Mouse (Mus musculus) MEL (cell line): ENCODE data around the gene Zfp335. TPM values are rescaled to one million over a fixed set of nuclear protein-coding genes. Genes with fewer than 3 reads are reported as not detected.

Experiments
- DNase-seq: peaks from one replicate; pipeline ENCODE4 v3.0.0; 2011; ENCODE audit warnings: low read depth, low spot score
- H3K27ac ChIP-seq: 2 replicates; pipeline ENCODE4 v1.5.1; 2012; ENCODE audit warnings: low read depth, mild to moderate bottlenecking, control low read depth, low read length, moderate library complexity; ENCODE audit not compliant: control insufficient read depth
- H3K27me3 ChIP-seq, 2 experiments: fragments of 150-350 bp in 1 of 2; sonication (generic) in 1 of 2; 2 replicates each; pipeline ENCODE4 v1.6.1; 2012; ENCODE audit warnings: low read length in 2 of 2, mild to moderate bottlenecking in 2 of 2, improper control_type of control experiment in 1 of 2, moderate library complexity in 1 of 2; ENCODE audit not compliant: insufficient read depth in 2 of 2, control insufficient read depth in 1 of 2
- H3K36me3 ChIP-seq, 2 experiments: 2 replicates each; pipeline ENCODE4 v1.6.1; 2012 to 2014; ENCODE audit warnings: low read length in 2 of 2, improper control_type of control experiment in 1 of 2, inconsistent platforms in 1 of 2, mild to moderate bottlenecking in 1 of 2; ENCODE audit not compliant: insufficient read depth in 2 of 2, control insufficient read depth in 1 of 2
- H3K4me1 ChIP-seq, 2 experiments: fragments of 150-350 bp in 1 of 2; sonication (generic) in 1 of 2; 2 replicates each; pipeline ENCODE4 v1.6.1; 2012; ENCODE audit warnings: low read length in 2 of 2, improper control_type of control experiment in 1 of 2, mild to moderate bottlenecking in 1 of 2; ENCODE audit not compliant: insufficient read depth in 2 of 2, control insufficient read depth in 1 of 2
- H3K4me3 ChIP-seq, 2 experiments: fragments of 150-350 bp in 1 of 2; sonication (generic) in 1 of 2; 2 replicates each; pipeline ENCODE4 v1.5.1; 2012; ENCODE audit warnings: low read depth in 2 of 2, low read length in 2 of 2, mild to moderate bottlenecking in 2 of 2, moderate library complexity in 2 of 2, control low read depth in 1 of 2, improper control_type of control experiment in 1 of 2; ENCODE audit not compliant: control insufficient read depth in 1 of 2, insufficient read depth in 1 of 2
- H3K79me2 ChIP-seq: 2 replicates; pipeline ENCODE4 v1.6.1; 2012; ENCODE audit warnings: mild to moderate bottlenecking, low read length, moderate library complexity; ENCODE audit not compliant: control insufficient read depth, poor library complexity, insufficient read depth
- H3K9ac ChIP-seq: 2 replicates; pipeline ENCODE4 v1.6.1; 2012; ENCODE audit warnings: low read depth, mild to moderate bottlenecking, control low read depth, low read length, moderate library complexity; ENCODE audit not compliant: control insufficient read depth, poor library complexity, severe bottlenecking
- H3K9me3 ChIP-seq: fragments of 150-350 bp; sonication (generic); replicated peaks from 2 replicates; pipeline ENCODE4 v1.6.1; 2012; ENCODE audit warnings: mild to moderate bottlenecking, low read length, improper control_type of control experiment, moderate library complexity; ENCODE audit not compliant: insufficient read depth
- CHD1 ChIP-seq: IDR thresholded peaks from 2 replicates; pipeline ENCODE4 v1.6.1; 2012; ENCODE audit warnings: low read depth, mild to moderate bottlenecking, inconsistent platforms, low read length, improper control_type of control experiment
- CHD2 ChIP-seq: IDR thresholded peaks from 2 replicates; pipeline ENCODE4 v1.6.1; 2011; ENCODE audit warnings: low read length, improper control_type of control experiment
- E2F4 ChIP-seq: IDR thresholded peaks from 2 replicates; pipeline ENCODE4 v1.6.1; 2011; ENCODE audit warnings: low read depth, low read length, improper control_type of control experiment, borderline replicate concordance
- ELF1 ChIP-seq: IDR thresholded peaks from 2 replicates; pipeline ENCODE4 v1.6.1; 2014; ENCODE audit warnings: low read depth, mild to moderate bottlenecking, inconsistent platforms, low read length, improper control_type of control experiment, moderate library complexity
- EP300 ChIP-seq, 2 experiments: IDR thresholded peaks; 2 replicates each; pipeline ENCODE4 v1.6.1; 2011; ENCODE audit warnings: improper control_type of control experiment in 2 of 2, low read length in 2 of 2, low read depth in 1 of 2, mild to moderate bottlenecking in 1 of 2
- ETS1 ChIP-seq: IDR thresholded peaks from 2 replicates; pipeline ENCODE4 v1.6.1; 2012; ENCODE audit warnings: low read depth, mild to moderate bottlenecking, inconsistent platforms, low read length, improper control_type of control experiment, moderate library complexity
- GATA1 ChIP-seq: IDR thresholded peaks from 2 replicates; pipeline ENCODE4 v1.6.1; 2011; ENCODE audit warnings: low read depth, low read length, improper control_type of control experiment
- JUND ChIP-seq: IDR thresholded peaks from 2 replicates; pipeline ENCODE4 v1.6.1; 2011; ENCODE audit warnings: low read depth, mild to moderate bottlenecking, improper control_type of control experiment, low read length
- KAT2A ChIP-seq: conservative IDR thresholded peaks from 2 replicates; pipeline ENCODE4 v1.6.1; 2012; ENCODE audit warnings: low read depth, low read length, improper control_type of control experiment, inconsistent platforms
- MAFK ChIP-seq: IDR thresholded peaks from 2 replicates; pipeline ENCODE4 v1.6.1; 2011; ENCODE audit warnings: low read depth, mild to moderate bottlenecking, low read length, improper control_type of control experiment, borderline replicate concordance
- MAX ChIP-seq: IDR thresholded peaks from 2 replicates; pipeline ENCODE4 v1.6.1; 2011; ENCODE audit warnings: low read length, improper control_type of control experiment
- MAZ ChIP-seq: IDR thresholded peaks from 2 replicates; pipeline ENCODE4 v1.6.1; 2012; ENCODE audit warnings: low read depth, mild to moderate bottlenecking, inconsistent platforms, low read length, improper control_type of control experiment
- MEF2A ChIP-seq: IDR thresholded peaks from 2 replicates; pipeline ENCODE4 v1.6.1; 2014; ENCODE audit warnings: low read depth, mild to moderate bottlenecking, inconsistent platforms, low read length, improper control_type of control experiment; ENCODE audit not compliant: poor library complexity, insufficient replicate concordance, severe bottlenecking; ENCODE audit errors: extremely low read depth
- MXI1 ChIP-seq: IDR thresholded peaks from 2 replicates; pipeline ENCODE4 v1.6.1; 2011; ENCODE audit warnings: mild to moderate bottlenecking, low read depth, low read length, improper control_type of control experiment
- MYB ChIP-seq: IDR thresholded peaks from 2 replicates; pipeline ENCODE4 v1.6.1; 2011; ENCODE audit warnings: mild to moderate bottlenecking, low read depth, low read length, improper control_type of control experiment
- NELFE ChIP-seq: IDR thresholded peaks from 2 replicates; pipeline ENCODE4 v1.6.1; 2011; ENCODE audit warnings: low read depth, low read length, improper control_type of control experiment
- NRF1 ChIP-seq: IDR thresholded peaks from 2 replicates; pipeline ENCODE4 v1.6.1; 2014; ENCODE audit warnings: low read depth, mild to moderate bottlenecking, inconsistent platforms, low read length, improper control_type of control experiment, moderate library complexity; ENCODE audit not compliant: poor library complexity, insufficient read depth, severe bottlenecking
- POLR2A ChIP-seq, 2 experiments: IDR thresholded peaks; 2 replicates each; pipeline ENCODE4 v1.6.1; 2011 to 2012; ENCODE audit warnings: low read length in 2 of 2, mild to moderate bottlenecking in 2 of 2, control low read depth in 1 of 2, improper control_type of control experiment in 1 of 2, low read depth in 1 of 2, moderate library complexity in 1 of 2; ENCODE audit not compliant: control insufficient read depth in 1 of 2, insufficient read depth in 1 of 2, poor library complexity in 1 of 2
- POLR2AphosphoS2 ChIP-seq: IDR thresholded peaks from 2 replicates; pipeline ENCODE4 v1.6.1; 2011; ENCODE audit warnings: low read length, improper control_type of control experiment
- RAD21 ChIP-seq: IDR thresholded peaks from 2 replicates; pipeline ENCODE4 v1.6.1; 2011; ENCODE audit warnings: mild to moderate bottlenecking, low read depth, low read length, improper control_type of control experiment
- RCOR1 ChIP-seq: IDR thresholded peaks from 2 replicates; pipeline ENCODE4 v1.6.1; 2012; ENCODE audit warnings: low read depth, mild to moderate bottlenecking, inconsistent platforms, low read length, improper control_type of control experiment
- SMC3 ChIP-seq: IDR thresholded peaks from 2 replicates; pipeline ENCODE4 v1.6.1; 2011; ENCODE audit warnings: low read depth, low read length, improper control_type of control experiment
- TAL1 ChIP-seq: IDR thresholded peaks from 2 replicates; pipeline ENCODE4 v1.6.1; 2012; ENCODE audit warnings: mild to moderate bottlenecking, inconsistent platforms, low read length, moderate library complexity, mixed read lengths
- TBP ChIP-seq: IDR thresholded peaks from 2 replicates; pipeline ENCODE4 v1.8.0; 2011; ENCODE audit warnings: low read depth, low read length, improper control_type of control experiment
- TCF12 ChIP-seq: IDR thresholded peaks from 2 replicates; pipeline ENCODE4 v1.6.1; 2014; ENCODE audit warnings: low read depth, mild to moderate bottlenecking, inconsistent platforms, low read length, improper control_type of control experiment, moderate library complexity
- UBTF ChIP-seq: IDR thresholded peaks from 2 replicates; pipeline ENCODE4 v1.6.1; 2012; ENCODE audit warnings: low read depth, mild to moderate bottlenecking, inconsistent platforms, low read length, improper control_type of control experiment, moderate library complexity, borderline replicate concordance; ENCODE audit not compliant: insufficient read depth
- ZC3H11A ChIP-seq: IDR thresholded peaks from 2 replicates; pipeline ENCODE4 v1.6.1; 2012; ENCODE audit warnings: low read depth, mild to moderate bottlenecking, inconsistent platforms, low read length, improper control_type of control experiment
- ZKSCAN1 ChIP-seq: IDR thresholded peaks from 2 replicates; pipeline ENCODE4 v1.6.1; 2012; ENCODE audit warnings: low read depth, mild to moderate bottlenecking, inconsistent platforms, low read length, improper control_type of control experiment, moderate library complexity
- ZNF384 ChIP-seq: IDR thresholded peaks from 2 replicates; pipeline ENCODE4 v1.6.1; 2012; ENCODE audit warnings: low read depth, mild to moderate bottlenecking, inconsistent platforms, low read length, improper control_type of control experiment
- polyA plus RNA-seq, 2 experiments: library from polyadenylated mRNA; stranded (reverse) in 1 of 2; unstranded in 1 of 2; fragments of >175 nt in 1 of 2; fragments of >200 nt in 1 of 2; gene quantifications; 2 replicates each; pipeline versions ENCODE4 v1.2.1 to v1.2.4; 2012; ENCODE audit warnings: low replicate concordance in 2 of 2, low read depth in 1 of 2; ENCODE audit not compliant: insufficient read length in 2 of 2, insufficient read depth in 1 of 2, missing spikeins in 1 of 2
- total RNA-seq: library from RNA; depleted of rRNA; stranded (reverse); fragments of 300-350 nt; gene quantifications from 2 replicates; pipeline ENCODE4 v1.2.3, GENCODE M21; 2012

The Zfp335 gene
- total and polyA plus RNA-seq, 3 experiments: 12.6 to 24.1 TPM; not detected in 1

DNA sequence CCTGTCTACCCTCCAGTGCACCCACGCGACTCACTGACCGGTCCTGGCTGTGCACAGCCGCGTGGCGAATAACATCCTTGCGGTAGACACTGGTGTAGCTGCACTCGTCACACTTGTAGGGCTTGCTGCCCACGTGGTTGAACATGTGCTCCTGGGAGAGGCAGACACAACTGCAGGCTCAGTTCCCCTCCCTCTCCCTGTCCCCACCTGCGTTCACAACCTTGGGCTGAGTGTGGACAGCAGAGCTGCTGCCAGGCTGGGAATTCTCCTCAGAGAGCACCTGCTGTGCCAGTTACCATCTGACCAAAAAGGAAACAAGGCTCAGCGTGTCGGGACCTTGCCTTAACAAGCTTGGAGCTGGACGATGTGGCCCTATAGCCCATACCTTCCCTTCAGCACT, 10.2 kb downstream of the Zfp335 start:
- Histone ChIP-seq H3K4me3 (no peak overlapping the region), H3K79me2 (no peaks in the 10 kb centered on the region), H3K36me3 (peaks cover 0 to 11% of the 10 kb centered on the region in 2 experiments; a peak in 2 of 4 replicates), H3K27me3 (no peaks in the 10 kb centered on the region), H3K9ac (no peak overlapping the region), H3K9me3 (no peaks in the 10 kb centered on the region), H3K4me1 (no peaks in the 10 kb centered on the region), H3K27ac (no peak overlapping the region)
- DNase-seq: no peak
- TF ChIP-seq ZC3H11A (no peak), TCF12 (no peak), POLR2AphosphoS2 (no peak), TBP (no peak), POLR2A (IDR thresholded peaks at IDR 0.05; ENCODE audit: control insufficient read depth in 1 of 2, insufficient read depth in 1 of 2, low read depth in 1 of 2, low read length in 2 of 2, poor library complexity in 1 of 2) (no peak), RAD21 (no peak), GATA1 (no peak), KAT2A (no peak), ZKSCAN1 (no peak), ETS1 (no peak), MAFK (no peak), CHD1 (no peak), NRF1 (no peak), MAZ (no peak), ELF1 (no peak), CHD2 (no peak), ZNF384 (no peak)
- TF ChIP-seq, all 39 proteins: peak for 0

GRCm38 (mm10) chr2:164899723-164900459, 11.7 kb downstream of the Zfp335 start:
- DNase-seq: no peak
- Histone ChIP-seq H3K9ac (no peak overlapping the region), H3K4me3 (no peak overlapping the region), H3K79me2 (no peaks in the 10 kb centered on the region), H3K4me1 (no peaks in the 10 kb centered on the region), H3K36me3 (peaks cover 0 to 5% of the 10 kb centered on the region in 2 experiments; a peak in 1 of 4 replicates), H3K9me3 (no peaks in the 10 kb centered on the region), H3K27me3 (no peaks in the 10 kb centered on the region), H3K27ac (no peak overlapping the region)
- TF ChIP-seq JUND (no peak), KAT2A (no peak), NELFE (no peak), MAZ (no peak), MXI1 (no peak), POLR2A (IDR thresholded peaks at IDR 0.05; ENCODE audit: control insufficient read depth in 1 of 2, insufficient read depth in 1 of 2, low read depth in 1 of 2, low read length in 2 of 2, poor library complexity in 1 of 2) (no peak), CHD2 (no peak), MEF2A (no peak), E2F4 (no peak), TAL1 (no peak), MAX (no peak), GATA1 (no peak), NRF1 (no peak), RCOR1 (no peak), TCF12 (no peak), UBTF (no peak), SMC3 (no peak), MYB (no peak), EP300 (IDR thresholded peaks at IDR 0.05; ENCODE audit: low read depth in 1 of 2, low read length in 2 of 2) (no peak)
